Mouse (Mus musculus) small intestine, adult 2 months (tissue): ENCODE measurements at regions not wholly inside any gene's neighbourhood (a gene's known extent, or its start where the extent isn't known, plus 50 kb on each side); places are given as distances from the start of the nearest gene placed in this dataset.

ENCODE experiments used
- CTCF ChIP-seq: fragments of 200-500 bp; IDR thresholded peaks from 2 replicates; pipeline ENCODE4 v1.5.1; 2012; ENCODE audit warnings: low read depth, mild to moderate bottlenecking, control low read depth, inconsistent platforms, low read length, moderate library complexity, mixed read lengths; ENCODE audit not compliant: insufficient replicate concordance, insufficient read length; ENCODE audit errors: extremely low read depth
- POLR2A ChIP-seq: fragments of 200-500 bp; IDR thresholded peaks from 2 replicates; pipeline ENCODE4 v1.6.1; 2012; ENCODE audit warnings: low read depth, mild to moderate bottlenecking, control low read depth, inconsistent platforms, low read length, moderate library complexity

GRCm38 (mm10) chr13:35564006-35564405 is 95.6 kb upstream of the Cdyl start:
- TF ChIP-seq POLR2A: no peak
- TF ChIP-seq CTCF: no peak
